Mouse (Mus musculus) liver, postnatal 0 days (tissue): ENCODE results near the gene Eif4e2.

Experiments used
- CTCF ChIP-seq: sonication (generic); IDR thresholded peaks from 2 replicates; pipeline ENCODE4 v1.5.1; 2016; ENCODE audit warnings: antibody characterized with exemption, low read depth
- EP300 ChIP-seq: IDR thresholded peaks from 2 replicates; pipeline ENCODE4 v1.6.1; 2016; ENCODE audit warnings: antibody characterized with exemption, low read depth, mild to moderate bottlenecking

DNA sequence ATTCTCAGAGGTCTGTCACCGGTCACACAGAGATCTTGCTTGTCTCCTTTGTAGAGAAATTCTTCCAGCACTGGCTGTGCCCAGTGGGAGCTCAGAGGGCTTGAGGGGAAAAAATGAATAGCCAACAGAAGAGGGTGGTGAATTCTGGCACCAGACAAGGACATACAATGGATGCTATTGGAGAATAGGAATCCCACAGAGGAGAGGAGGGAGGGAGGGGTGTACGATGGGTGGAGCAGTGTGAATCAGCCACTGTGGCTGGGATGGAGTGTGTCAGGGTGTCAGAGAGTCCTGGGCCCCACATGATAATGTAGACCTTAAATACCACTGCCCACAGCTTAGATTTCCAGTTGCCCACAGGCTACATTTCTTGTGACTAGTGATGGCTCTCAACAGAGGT, 73.4 kb downstream of the Eif4e2 start:
- no peak for TF ChIP-seq CTCF
- TF ChIP-seq EP300, result no peak
